Mouse (Mus musculus) stomach, postnatal 0 days (tissue): ENCODE results near the gene Fam83f.

Experiments
- CTCF ChIP-seq: IDR thresholded peaks from 2 replicates; pipeline ENCODE4 v1.5.1; 2016; ENCODE audit warnings: antibody characterized with exemption, low read depth, mild to moderate bottlenecking, moderate library complexity
- EP300 ChIP-seq: optimal IDR thresholded peaks from 2 replicates; pipeline ENCODE3; 2016; ENCODE audit warnings: antibody characterized with exemption

- TF ChIP-seq CTCF (no peak), EP300 (no peak)
Measured at GRCm38 (mm10) chr15:80688536-80688935, 16.9 kb downstream of the Fam83f start.
